Mouse (Mus musculus): Measurements from ENCODE around the gene Ptpa.

GRCm38 (mm10) chr2:30409454-30410176 lies 6.2 kb upstream of the Ptpa start:
- TF ChIP-seq CTCF (conservative IDR thresholded peaks at IDR 0.05 in 1 of 2, IDR thresholded peaks at IDR 0.05 in 1 of 2; ENCODE audit: low read depth in 2 of 2, low read length in 2 of 2) = no peak
- no peak for TF ChIP-seq ZMIZ1 (IDR thresholded peaks at IDR 0.05; ENCODE audit: low read depth, low read length)
- TF ChIP-seq ELF1 (IDR thresholded peaks at IDR 0.05; ENCODE audit: low read depth, low read length) = no peak
- TF ChIP-seq ZKSCAN1 (IDR thresholded peaks at IDR 0.05; ENCODE audit: borderline replicate concordance, low read depth, low read length) = no peak
- no peak for TF ChIP-seq ZC3H11A (IDR thresholded peaks at IDR 0.05; ENCODE audit: low read depth, low read length)
- TF ChIP-seq MXI1 (IDR thresholded peaks at IDR 0.05; ENCODE audit: low read depth, low read length) = no peak
- TF ChIP-seq POLR2A (IDR thresholded peaks at IDR 0.05; ENCODE audit: low read depth, low read length) = no peak
- TF ChIP-seq MAX (IDR thresholded peaks at IDR 0.05; ENCODE audit: low read length) = no peak
- TF ChIP-seq TCF12 (IDR thresholded peaks at IDR 0.05; ENCODE audit: low read depth, low read length) = no peak
- TF ChIP-seq TBP (conservative IDR thresholded peaks at IDR 0.05; ENCODE audit: low read depth, low read length) = no peak

All from CH12.LX (cell line).